Mouse (Mus musculus) heart, embryonic 16.5 days (tissue): ENCODE data around the gene Gm28048. TPM values are rescaled to one million over a fixed set of nuclear protein-coding genes. Genes with fewer than 3 reads are reported as not detected.

Experiments
- ATAC-seq: fragments of 200-750 bp; cut with Nextera tagmentation; replicated peaks from 2 replicates; pipeline ENCODE4 v1.8.0; 2017; ENCODE audit warnings: moderate number of reproducible peaks; ENCODE audit not compliant: insufficient read depth, low FRiP score; ENCODE audit errors: extremely low read depth
- H3K27ac ChIP-seq: fragments of 300-500 bp; sonication (generic); 2 replicates; pipeline ENCODE4 v1.5.1; 2014; ENCODE audit warnings: mild to moderate bottlenecking, low read length, control low read depth, moderate library complexity
- H3K27me3 ChIP-seq: fragments of 300-500 bp; sonication (generic); 2 replicates; pipeline ENCODE4 v1.6.1; 2014; ENCODE audit warnings: low read length, mixed read lengths; ENCODE audit not compliant: control insufficient read depth, insufficient read depth
- H3K36me3 ChIP-seq: fragments of 300-500 bp; sonication (generic); 2 replicates; pipeline ENCODE4 v1.6.1; 2014; ENCODE audit not compliant: control insufficient read depth, insufficient read depth
- H3K4me1 ChIP-seq: fragments of 300-500 bp; sonication (generic); 2 replicates; pipeline ENCODE4 v1.6.1; 2014; ENCODE audit warnings: low read length, mixed read lengths; ENCODE audit not compliant: control insufficient read depth, insufficient read depth
- H3K4me2 ChIP-seq: fragments of 300-500 bp; sonication (generic); 2 replicates; pipeline ENCODE4 v1.6.1; 2014; ENCODE audit warnings: low read depth, mild to moderate bottlenecking, control low read depth, low read length
- H3K4me3 ChIP-seq: fragments of 300-500 bp; sonication (generic); 2 replicates; pipeline ENCODE4 v1.5.1; 2014; ENCODE audit warnings: mild to moderate bottlenecking, control low read depth, low read length
- H3K9ac ChIP-seq: fragments of 300-500 bp; sonication (generic); 2 replicates; pipeline ENCODE4 v1.6.1; 2014; ENCODE audit warnings: low read length, control low read depth
- H3K9me3 ChIP-seq: fragments of 300-500 bp; sonication (generic); replicated peaks from 2 replicates; pipeline ENCODE4 v1.6.1; 2016; ENCODE audit warnings: low read length; ENCODE audit not compliant: control insufficient read depth
- WGBS: fragments of 180-500 bp; shearing (Covaris S2); extraction: QIAGEN DNeasy Blood & Tissue Kit; methylation state at CpG from one replicate; pipeline ENCODE4 v1.1.7; 2014; 5-methylcytosine and 5-hydroxymethylcytosine counted together
- polyA plus RNA-seq: library from polyadenylated mRNA; unstranded; fragments of >200 nt; fragmentation: Nextera tagmentation; extraction: Ambion mirVana; gene quantifications from 2 replicates; pipeline ENCODE4 v1.2.1, GENCODE M21; 2015

The Gm28048 gene
- polyA plus RNA-seq, 1 experiment from 2014 or later: 15.8 TPM

DNA sequence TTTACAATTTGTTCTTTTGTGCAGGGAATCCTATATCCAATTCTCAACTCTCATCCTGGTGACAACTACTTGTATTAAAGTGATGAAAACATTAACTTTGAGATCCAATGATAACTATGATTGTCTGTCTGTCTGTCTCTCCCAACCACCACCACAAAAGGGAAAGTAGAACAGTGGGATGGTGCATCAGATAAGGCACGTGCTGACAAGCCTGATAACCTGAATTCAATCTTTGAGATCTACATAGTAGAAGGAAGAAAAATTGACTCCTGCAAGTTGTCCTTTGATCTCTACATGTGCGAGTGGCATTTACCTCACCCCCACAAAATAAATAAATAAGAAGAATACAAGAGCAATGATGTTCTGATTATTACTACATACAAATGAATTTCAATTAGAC is 62.6 kb downstream of the Gm28048 start:
- Histone ChIP-seq H3K9ac (no peak overlapping the region), H3K27ac (no peak overlapping the region), H3K27me3 (no peaks in the 10 kb centered on the region), H3K36me3 (no peaks in the 10 kb centered on the region), H3K4me2 (no peak overlapping the region), H3K4me3 (no peak overlapping the region), H3K4me1 (no peaks in the 10 kb centered on the region), H3K9me3 (0 out of 2 replicates have a peak, but pooled peaks cover 3% of the 10 kb centered on the region)
- no peak for ATAC-seq
- 68% methylated on average over 2 of the region's 2 CpGs for WGBS

DNA sequence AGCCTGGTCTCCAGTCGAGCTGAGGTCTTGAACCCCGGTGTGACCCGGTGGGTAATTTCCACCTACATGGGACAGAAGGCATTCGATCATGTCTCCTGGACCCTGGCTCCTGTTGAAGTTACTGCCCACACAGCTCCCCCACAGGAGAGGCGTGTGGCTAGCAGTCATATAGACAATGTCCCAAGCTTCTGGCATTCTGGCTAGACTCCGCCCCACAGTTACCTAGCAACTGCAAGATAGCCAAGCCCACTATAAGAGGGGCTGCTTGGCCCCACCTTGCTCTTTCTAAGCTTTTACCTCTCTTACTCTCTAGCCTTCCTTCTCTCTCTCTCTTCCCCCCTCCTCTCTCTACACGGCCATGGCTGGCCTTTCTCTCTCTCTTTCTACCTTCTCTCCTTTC is 64.1 kb downstream of the Gm28048 start:
- no peak for ATAC-seq
- Histone ChIP-seq H3K4me1 (0 out of 2 replicates have a peak, but pooled peaks cover 3% of the 10 kb centered on the region), H3K4me3 (no peak overlapping the region), H3K27ac (no peak overlapping the region), H3K4me2 (no peak overlapping the region), H3K9me3 (0 out of 2 replicates have a peak, but pooled peaks cover 3% of the 10 kb centered on the region), H3K36me3 (no peaks in the 10 kb centered on the region), H3K9ac (no peak overlapping the region), H3K27me3 (no peaks in the 10 kb centered on the region)
- 91% methylated on average over 7 of the region's 7 CpGs for WGBS

DNA sequence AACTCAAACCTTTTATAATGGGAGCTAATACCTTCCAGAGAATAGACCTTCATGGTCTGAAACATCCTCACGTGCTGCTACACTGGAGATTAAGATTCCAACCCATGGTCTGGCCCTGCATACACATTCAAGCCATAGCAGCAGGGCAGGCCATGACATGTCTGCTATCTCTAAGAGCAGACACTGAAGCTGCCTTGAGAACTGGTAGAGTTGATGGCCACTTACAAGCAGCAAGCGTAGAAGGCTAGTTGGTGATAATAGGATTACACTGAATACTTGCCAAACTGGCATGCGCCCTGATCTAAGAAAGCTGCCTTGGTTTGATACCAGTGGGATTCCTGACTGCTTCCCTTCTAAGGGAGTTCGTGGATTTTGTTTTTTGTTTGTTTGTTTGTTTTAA is 68.1 kb downstream of the Gm28048 start:
- H3K36me3 ChIP-seq: no peaks in the 10 kb centered on the region
- peaks cover 15% of the 10 kb centered on the region for H3K4me1 ChIP-seq
- no peaks in the 10 kb centered on the region for H3K27me3 ChIP-seq
- ATAC-seq: no peak
- WGBS: 51% methylated on average over 4 of the region's 4 CpGs
- H3K4me3 ChIP-seq: no peak overlapping the region
- H3K9ac ChIP-seq: no peak overlapping the region
- H3K9me3 ChIP-seq: 0 out of 2 replicates have a peak, but pooled peaks cover 3% of the 10 kb centered on the region
- no peak overlapping the region for H3K4me2 ChIP-seq
- no peak overlapping the region for H3K27ac ChIP-seq

DNA sequence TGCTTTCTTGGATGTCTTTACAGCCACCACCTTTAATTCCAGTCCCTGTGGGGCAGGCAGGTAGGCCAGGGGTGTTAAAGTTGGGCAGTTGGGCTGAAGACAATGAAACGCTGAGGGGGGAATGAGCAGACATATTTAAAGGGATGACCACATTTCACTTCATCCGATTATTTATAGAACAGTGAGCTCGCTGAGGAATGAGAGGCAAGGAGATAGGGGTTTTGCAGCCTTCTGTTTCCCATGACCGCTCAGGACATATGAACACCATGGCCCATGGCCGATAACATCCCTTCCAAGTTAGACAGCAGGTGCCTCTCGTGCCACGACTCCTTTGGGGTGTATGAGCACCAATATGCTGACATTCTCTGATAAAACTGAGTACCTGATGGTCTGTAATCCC is 70.1 kb downstream of the Gm28048 start:
- H3K4me2 ChIP-seq: peak overlapping the region; percentile 16
- H3K27ac ChIP-seq: peak overlapping the region; percentile 55
- peak; percentile 81 for ATAC-seq

DNA sequence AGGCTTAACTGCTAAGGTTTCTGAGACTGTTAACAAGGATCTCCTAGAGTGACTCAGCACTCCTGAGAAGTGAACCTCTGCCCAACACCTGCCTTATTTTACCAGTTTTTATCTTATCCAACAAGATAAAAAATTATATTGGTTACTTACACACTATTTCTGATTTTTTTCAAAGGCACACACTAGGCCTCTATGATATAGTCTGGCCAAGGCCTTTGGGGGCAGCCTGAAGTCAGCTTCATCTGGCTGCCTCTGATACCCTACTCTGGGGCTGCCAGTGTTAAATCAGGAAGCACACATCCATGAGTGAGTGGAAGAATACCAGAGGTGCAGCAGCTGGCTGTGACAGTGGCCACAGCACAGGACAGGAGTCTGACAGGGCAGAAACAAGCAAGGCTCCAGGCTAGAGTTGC is 75.4 kb downstream of the Gm28048 start:
- no peaks in the 10 kb centered on the region for H3K36me3 ChIP-seq
- no peak overlapping the region for H3K4me3 ChIP-seq
- H3K4me1 ChIP-seq: peaks cover 12% of the 10 kb centered on the region
- no peaks in the 10 kb centered on the region for H3K27me3 ChIP-seq
- H3K4me2 ChIP-seq: no peak overlapping the region
- ATAC-seq: no peak; the same call in 1 of the 2 replicates
- peak overlapping the region; percentile 12; the same call in 1 of the 2 replicates for H3K9ac ChIP-seq
- no peaks in the 10 kb centered on the region for H3K9me3 ChIP-seq
- peak overlapping the region; percentile 48; the same call in 1 of the 2 replicates for H3K27ac ChIP-seq

More for the DNA sequence above, 70.1 kb downstream of the Gm28048 start:
- Histone ChIP-seq H3K36me3 (no peaks in the 10 kb centered on the region), H3K4me3 (no peak overlapping the region), H3K9ac (no peak overlapping the region), H3K9me3 (no peaks in the 10 kb centered on the region), H3K27me3 (no peaks in the 10 kb centered on the region), H3K4me1 (peaks cover 17% of the 10 kb centered on the region)
- 47% methylated on average over 7 of the region's 7 CpGs for WGBS

DNA sequence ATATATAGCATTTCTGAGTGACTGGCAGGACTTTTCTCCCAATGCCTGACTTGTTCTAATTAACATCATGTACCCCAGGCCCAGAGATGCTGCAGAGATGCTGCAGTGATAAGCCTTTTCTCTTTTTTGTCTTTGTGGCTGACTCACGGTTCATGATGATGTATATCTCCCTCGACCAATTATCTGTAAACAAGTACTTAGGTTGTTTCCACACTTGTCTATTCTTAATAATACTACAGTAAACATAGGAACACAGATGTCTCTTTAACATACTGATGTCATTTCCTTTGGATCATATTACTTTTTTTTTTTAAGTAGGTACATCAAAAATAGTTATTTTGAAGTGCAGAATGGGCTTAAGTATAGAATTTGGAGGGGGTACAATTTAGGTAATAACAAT is 79.0 kb downstream of the Gm28048 start:
- no peak for ATAC-seq
- WGBS: 68% methylated on average over 2 of the region's 2 CpGs
- Histone ChIP-seq H3K9me3 (no peaks in the 10 kb centered on the region), H3K4me1 (peaks cover 6% of the 10 kb centered on the region), H3K9ac (no peak overlapping the region), H3K27me3 (no peaks in the 10 kb centered on the region), H3K36me3 (peaks cover 8% of the 10 kb centered on the region), H3K27ac (no peak overlapping the region), H3K4me3 (no peak overlapping the region), H3K4me2 (no peak overlapping the region)

DNA sequence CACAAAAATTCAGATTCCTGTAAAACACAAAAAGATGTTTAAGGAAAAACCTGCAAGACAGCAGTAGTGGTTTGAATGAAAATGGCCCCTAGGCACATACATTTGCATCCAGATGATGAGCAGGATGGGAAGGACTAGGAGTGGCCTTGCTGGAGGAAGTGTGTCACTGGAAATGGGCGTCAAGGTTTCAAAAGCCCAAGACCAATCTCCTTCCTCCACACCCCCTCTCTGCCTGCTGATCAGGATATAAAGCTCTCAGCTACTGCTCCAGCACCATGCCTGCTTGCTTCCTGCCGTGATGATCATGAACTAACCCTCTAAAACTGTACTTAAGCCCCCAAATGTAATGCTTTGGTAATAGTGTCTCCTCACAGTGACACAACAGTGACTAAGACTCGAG is 81.8 kb downstream of the Gm28048 start:
- Histone ChIP-seq H3K4me1 (no peaks in the 10 kb centered on the region), H3K27me3 (no peaks in the 10 kb centered on the region), H3K9ac (no peak overlapping the region), H3K9me3 (no peaks in the 10 kb centered on the region), H3K27ac (no peak overlapping the region), H3K36me3 (peaks cover 8% of the 10 kb centered on the region), H3K4me2 (no peak overlapping the region), H3K4me3 (no peak overlapping the region)
- 80% methylated on average over 3 of the region's 3 CpGs for WGBS
- ATAC-seq: no peak

DNA sequence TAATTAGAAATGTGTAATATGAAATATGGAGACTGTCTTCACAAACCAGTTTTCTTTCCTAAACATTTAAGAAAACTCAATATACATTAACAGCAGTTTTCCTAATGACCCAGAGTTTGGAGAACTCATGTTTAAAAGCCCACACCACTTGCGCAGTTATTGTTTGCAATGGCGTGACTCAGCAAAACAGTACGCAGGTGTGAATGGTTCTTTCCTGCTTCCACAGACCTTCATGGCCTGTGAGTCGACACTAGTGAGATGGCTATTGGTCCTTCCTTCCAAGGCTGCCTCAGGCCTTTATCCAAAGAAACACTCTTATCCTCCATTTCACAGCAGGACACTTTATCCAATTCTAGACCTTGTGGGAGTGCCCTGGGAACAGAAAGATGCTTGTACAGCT is 84.2 kb downstream of the Gm28048 start:
- Histone ChIP-seq H3K27me3 (no peaks in the 10 kb centered on the region), H3K4me2 (no peak overlapping the region), H3K36me3 (peaks cover 8% of the 10 kb centered on the region), H3K9ac (no peak overlapping the region), H3K4me3 (no peak overlapping the region), H3K27ac (no peak overlapping the region), H3K4me1 (no peaks in the 10 kb centered on the region), H3K9me3 (no peaks in the 10 kb centered on the region)
- WGBS: 90% methylated on average over 4 of the region's 4 CpGs
- ATAC-seq: no peak

DNA sequence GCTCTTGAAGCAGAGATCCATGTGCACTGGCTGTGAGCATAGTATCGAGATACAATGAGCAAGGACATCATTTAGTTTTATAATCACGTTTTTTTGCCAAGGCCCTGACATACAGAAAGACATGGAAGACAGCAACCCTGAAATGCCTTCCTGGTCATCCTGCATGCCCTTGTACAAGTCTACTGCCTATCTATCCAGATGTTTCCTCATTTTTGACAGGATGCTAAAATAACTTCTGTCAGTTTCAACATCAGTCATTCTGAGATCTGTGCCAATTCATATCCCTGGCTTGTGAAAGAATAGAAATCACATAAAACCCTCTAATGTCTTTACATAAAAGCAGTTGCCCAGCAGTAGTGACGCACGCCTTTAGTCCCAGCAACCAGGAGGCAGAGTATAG is 84.8 kb downstream of the Gm28048 start:
- WGBS: 82% methylated on average over 4 of the region's 4 CpGs

More for the DNA sequence above, 84.8 kb downstream of the Gm28048 start:
- Histone ChIP-seq H3K4me3 (no peak overlapping the region), H3K4me1 (no peaks in the 10 kb centered on the region), H3K9me3 (no peaks in the 10 kb centered on the region), H3K27ac (no peak overlapping the region), H3K4me2 (no peak overlapping the region), H3K36me3 (peaks cover 8% of the 10 kb centered on the region), H3K27me3 (no peaks in the 10 kb centered on the region), H3K9ac (no peak overlapping the region)
- ATAC-seq: no peak
